Mouse (Mus musculus): Measurements from ENCODE around the gene Tdg. TPM values are rescaled to one million over a fixed set of nuclear protein-coding genes. Genes with fewer than 3 reads are reported as not detected.

Gene Tdg
- total and polyA plus RNA-seq, 3 experiments, result 63.0 to 115 (median 88.9) TPM

- Histone ChIP-seq H3K9ac (ENCODE audit: insufficient read depth, low read depth) (no peak overlapping the region), H3K4me1 (ENCODE audit: control insufficient read depth in 1 of 2, insufficient read depth in 2 of 2) (no peaks in the 10 kb centered on the region), H3K27ac (ENCODE audit: insufficient read depth, low read depth) (no peak overlapping the region), H3K4me2 (ENCODE audit: insufficient read depth, low read depth, poor library complexity, severe bottlenecking) (no peak overlapping the region), H3K9me3 (replicated peaks; ENCODE audit: low read length) (no peaks in the 10 kb centered on the region), H3K4me3 (replicated peaks in 1 of 3; ENCODE audit: low read depth in 2 of 3, low read length in 2 of 3, poor library complexity in 1 of 3) (no peak overlapping the region), H3K36me3 (replicated peaks in 1 of 2; ENCODE audit: control insufficient read depth in 1 of 2, insufficient read depth in 1 of 2, low read length in 1 of 2) (peaks cover 38 to 69% of the 10 kb centered on the region in 2 experiments), H3K79me2 (replicated peaks; ENCODE audit: control insufficient read depth, extremely low read depth, insufficient read depth, poor library complexity, severe bottlenecking) (no peaks in the 10 kb centered on the region), H3K27me3 (replicated peaks) (no peaks in the 10 kb centered on the region)
- no peak for DNase-seq (ENCODE audit: extremely low read depth)
- dilution Hi-C loops (cut with MboI; ENCODE audit: extremely low pct_ligation_motif_present, extremely low pct_unique_long_range_greater_than_20kb, low sequenced_read_pairs) (no loop called here), in situ Hi-C loops (cut with MboI; ENCODE audit: low pct_ligation_motif_present, low pct_unique_long_range_greater_than_20kb, low sequenced_read_pairs) (no loop called here)
- TF ChIP-seq JUND (conservative IDR thresholded peaks at IDR 0.05; ENCODE audit: low read depth, low read length) (no peak), EP300 (IDR thresholded peaks at IDR 0.05; ENCODE audit: low read length) (no peak), RAD21 (IDR thresholded peaks at IDR 0.05; ENCODE audit: low read depth, low read length) (no peak), RCOR1 (conservative IDR thresholded peaks at IDR 0.05; ENCODE audit: low read depth, low read length) (no peak), ZKSCAN1 (IDR thresholded peaks at IDR 0.05; ENCODE audit: borderline replicate concordance, low read depth, low read length) (no peak), CTCF (conservative IDR thresholded peaks at IDR 0.05 in 1 of 2, IDR thresholded peaks at IDR 0.05 in 1 of 2; ENCODE audit: low read depth in 2 of 2, low read length in 2 of 2) (no peak), ELF1 (IDR thresholded peaks at IDR 0.05; ENCODE audit: low read depth, low read length) (no peak)
These were observed 17.7 kb downstream of the Tdg start for GRCm38 (mm10) chr10:82647205-82647811.

DNA sequence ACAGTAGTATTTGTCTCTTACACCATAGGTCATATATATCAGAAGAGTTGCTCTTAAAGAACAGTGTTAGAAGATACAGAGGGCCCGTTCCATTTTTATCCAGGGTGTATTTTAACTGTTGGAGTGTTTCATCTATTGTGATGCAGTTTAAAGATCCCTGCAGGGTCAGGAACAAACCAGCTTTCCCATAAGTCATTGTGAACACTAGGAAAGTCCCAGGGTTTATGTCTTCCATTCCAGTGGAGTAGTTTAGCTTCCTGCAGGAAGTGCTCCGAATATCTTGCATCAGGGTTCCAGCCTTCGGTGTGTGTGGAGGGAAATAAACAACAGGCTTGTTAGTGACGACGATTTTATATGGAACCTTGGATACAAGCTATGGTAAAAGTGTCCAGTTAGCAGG is 21.6 kb downstream of the Tdg start:
- dilution Hi-C loops (cut with MboI; ENCODE audit: extremely low pct_ligation_motif_present, extremely low pct_unique_long_range_greater_than_20kb, low sequenced_read_pairs), result no loop called here
- in situ Hi-C loops (cut with MboI; ENCODE audit: low pct_ligation_motif_present, low pct_unique_long_range_greater_than_20kb, low sequenced_read_pairs), result no loop called here
- TF ChIP-seq USF1 (IDR thresholded peaks at IDR 0.05; ENCODE audit: low read depth, low read length) (no peak), ZC3H11A (IDR thresholded peaks at IDR 0.05; ENCODE audit: low read depth, low read length) (no peak), ZNF384 (IDR thresholded peaks at IDR 0.05; ENCODE audit: low read depth, low read length) (no peak), ELF1 (IDR thresholded peaks at IDR 0.05; ENCODE audit: low read depth, low read length) (no peak), MAX (IDR thresholded peaks at IDR 0.05; ENCODE audit: low read length) (no peak), KAT2A (IDR thresholded peaks at IDR 0.05; ENCODE audit: insufficient replicate concordance, low read length) (no peak), CHD2 (IDR thresholded peaks at IDR 0.05; ENCODE audit: low read length) (no peak), TBP (conservative IDR thresholded peaks at IDR 0.05; ENCODE audit: low read depth, low read length) (no peak), RAD21 (IDR thresholded peaks at IDR 0.05; ENCODE audit: low read depth, low read length) (no peak), POLR2AphosphoS2 (IDR thresholded peaks at IDR 0.05; ENCODE audit: low read depth, low read length) (no peak), E2F4 (IDR thresholded peaks at IDR 0.05; ENCODE audit: insufficient replicate concordance, low read depth, low read length) (no peak), POLR2A (IDR thresholded peaks at IDR 0.05; ENCODE audit: low read depth, low read length) (no peak), ETS1 (conservative IDR thresholded peaks at IDR 0.05; ENCODE audit: low read depth, low read length) (no peak), CTCF (conservative IDR thresholded peaks at IDR 0.05 in 1 of 2, IDR thresholded peaks at IDR 0.05 in 1 of 2; ENCODE audit: low read depth in 2 of 2, low read length in 2 of 2) (no peak), ZKSCAN1 (IDR thresholded peaks at IDR 0.05; ENCODE audit: borderline replicate concordance, low read depth, low read length) (no peak), UBTF (IDR thresholded peaks at IDR 0.05; ENCODE audit: low read depth, low read length) (no peak), JUN (IDR thresholded peaks at IDR 0.05; ENCODE audit: insufficient read depth, low read depth, low read length) (no peak), MXI1 (IDR thresholded peaks at IDR 0.05; ENCODE audit: low read depth, low read length) (no peak)

More for the DNA sequence above, 21.6 kb downstream of the Tdg start:
- Histone ChIP-seq H3K4me2 (ENCODE audit: insufficient read depth, low read depth, poor library complexity, severe bottlenecking) (no peak overlapping the region), H3K9me3 (replicated peaks; ENCODE audit: low read length) (no peaks in the 10 kb centered on the region), H3K4me1 (ENCODE audit: control insufficient read depth in 1 of 2, insufficient read depth in 2 of 2) (no peaks in the 10 kb centered on the region), H3K4me3 (replicated peaks in 1 of 3; ENCODE audit: low read depth in 2 of 3, low read length in 2 of 3, poor library complexity in 1 of 3) (no peak overlapping the region), H3K36me3 (replicated peaks in 1 of 2; ENCODE audit: control insufficient read depth in 1 of 2, insufficient read depth in 1 of 2, low read length in 1 of 2) (peaks cover 14 to 36% of the 10 kb centered on the region in 2 experiments), H3K79me2 (replicated peaks; ENCODE audit: control insufficient read depth, extremely low read depth, insufficient read depth, poor library complexity, severe bottlenecking) (no peaks in the 10 kb centered on the region), H3K9ac (ENCODE audit: insufficient read depth, low read depth) (no peak overlapping the region), H3K27me3 (replicated peaks) (no peaks in the 10 kb centered on the region), H3K27ac (ENCODE audit: insufficient read depth, low read depth) (no peak overlapping the region)
- DNase-seq (ENCODE audit: extremely low read depth), result no peak
